Mouse (Mus musculus) CD4-positive helper T cell, adult 2 months (primary cell): ENCODE data around the gene Hspa4.

Experiments used
- DNase-seq: peaks from one replicate; pipeline ENCODE4 v3.0.0-alpha.2; 2012; ENCODE audit warnings: low read depth, missing footprints, low spot score

The Hspa4 gene

GRCm38 (mm10) chr11:53252186-53253119 lies 47.8 kb downstream of the Hspa4 start:
- no peak for DNase-seq

- DNase-seq = no peak
Observed at GRCm38 (mm10) chr11:53250796-53251195, 49.5 kb downstream of the Hspa4 start.

GRCm38 (mm10) chr11:53249686-53250085 lies 50.6 kb downstream of the Hspa4 start:
- DNase-seq = no peak

GRCm38 (mm10) chr11:53245561-53245960 lies 54.7 kb downstream of the Hspa4 start:
- no peak for DNase-seq

GRCm38 (mm10) chr11:53243199-53243598 lies 57.1 kb downstream of the Hspa4 start:
- no peak for DNase-seq

GRCm38 (mm10) chr11:53233590-53233989 lies 66.7 kb downstream of the Hspa4 start:
- DNase-seq = no peak

GRCm38 (mm10) chr11:53231836-53232235 lies 68.4 kb downstream of the Hspa4 start:
- no peak for DNase-seq

- DNase-seq = no peak
Observed at GRCm38 (mm10) chr11:53229011-53229410, 71.2 kb downstream of the Hspa4 start.

GRCm38 (mm10) chr11:53210876-53211275 lies 89.4 kb downstream of the Hspa4 start:
- DNase-seq = no peak
